Mouse (Mus musculus) regulatory T cell (primary cell): Measurements from ENCODE around the gene Zbtb24.
"Not testable (repeated sequence)": the region's sequence is repeated elsewhere in the genome, so short reads cannot be mapped to it uniquely, and the experiment has no call there.

Experiments
- in situ Hi-C: fragments of 300-600 bp; cut with MboI, MseI; formaldehyde crosslinking; loops from one replicate; pipeline ENCODE4 v1.15.1; 2025; ENCODE audit warnings: high pct_unique_total_duplicates

Zbtb24 gene

GRCm38 (mm10) chr10:41450137-41450670 is at the start of gene Zbtb24:
Gene Zbtb24, plus strand, starts transcription at chr10:41450383.
- in situ Hi-C loops: loop anchor here (5.0 kb wide), 1 partner anchor 37 kb away; no protein-coding TSS in a partner anchor

GRCm38 (mm10) chr10:41401097-41401496 is 49.1 kb upstream of the Zbtb24 start:
- in situ Hi-C loops: loop anchor here (5.0 kb wide), 1 partner anchor 1004 kb away; no protein-coding TSS in a partner anchor

GRCm38 (mm10) chr10:41403364-41403763 is 46.8 kb upstream of the Zbtb24 start:
- in situ Hi-C loops: loop anchor here (5.0 kb wide), 1 partner anchor 1006 kb away; no protein-coding TSS in a partner anchor

- in situ Hi-C loops: loop anchor here (5.0 kb wide), 1 partner anchor 1007 kb away; no protein-coding TSS in a partner anchor
Measured at GRCm38 (mm10) chr10:41403893-41404612, 46.1 kb upstream of the Zbtb24 start.

DNA sequence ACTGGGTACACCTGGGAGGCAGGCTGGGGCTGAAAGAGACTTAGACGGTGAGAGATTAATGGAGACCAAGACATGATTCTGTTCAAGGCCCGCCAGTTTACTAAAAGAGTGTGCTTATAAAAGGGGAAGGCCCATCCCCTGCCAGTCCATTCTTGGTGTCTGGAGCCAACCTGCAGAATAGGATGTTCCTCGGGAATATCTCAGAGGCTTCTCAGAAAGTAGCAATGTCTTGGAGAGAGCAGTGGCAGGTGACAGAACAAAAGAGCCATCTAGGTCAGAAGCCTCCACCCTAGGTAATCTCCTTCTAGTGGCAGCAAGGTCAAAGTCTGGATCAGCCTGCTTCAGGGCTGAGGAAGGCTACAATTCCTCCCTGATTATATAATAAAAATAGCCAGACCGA is 40.0 kb upstream of the Zbtb24 start:
- in situ Hi-C loops: not testable (repeated sequence)

DNA sequence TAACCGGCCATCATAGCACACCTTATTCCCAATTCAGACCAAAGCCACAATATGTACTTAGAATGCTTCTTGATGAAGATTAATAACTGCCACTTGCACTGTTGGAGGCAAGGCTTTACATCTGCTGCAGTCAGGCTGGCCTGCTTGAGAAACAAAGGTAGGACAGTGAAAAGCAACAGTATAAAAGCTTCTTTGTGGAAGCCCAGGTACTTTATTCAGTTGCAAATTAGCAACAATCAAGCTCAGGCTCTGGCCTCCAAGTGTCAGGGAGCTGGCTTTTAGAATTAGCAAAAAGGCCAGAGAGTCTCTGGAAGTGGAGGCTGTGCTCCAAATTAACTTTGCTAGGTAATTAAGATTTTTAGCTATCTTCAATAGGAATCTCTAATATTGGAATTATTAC is 39.4 kb upstream of the Zbtb24 start:
- in situ Hi-C loops: not testable (repeated sequence)

DNA sequence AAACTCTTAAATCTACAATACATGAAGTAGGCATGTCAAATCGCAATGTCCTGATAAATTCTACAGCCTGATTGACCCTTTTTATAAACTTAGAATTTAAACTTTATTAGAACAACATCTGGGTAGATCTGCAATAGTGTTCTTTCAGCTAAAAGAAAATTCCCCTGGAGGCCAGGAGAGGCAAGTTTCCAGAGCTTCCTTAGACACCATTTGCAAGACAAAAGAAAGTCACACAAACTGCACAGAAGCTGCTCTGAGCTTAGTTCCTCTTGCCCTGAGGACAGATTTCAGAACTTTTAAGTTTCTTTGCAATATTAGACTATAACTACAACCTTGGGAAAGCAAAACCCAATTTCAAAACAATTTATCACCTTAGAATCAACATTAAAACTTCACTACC is 36.7 kb upstream of the Zbtb24 start:
- in situ Hi-C loops: not testable (repeated sequence)

- in situ Hi-C loops: not testable (repeated sequence)
Measured at GRCm38 (mm10) chr10:41415368-41415767, 34.8 kb upstream of the Zbtb24 start.

DNA sequence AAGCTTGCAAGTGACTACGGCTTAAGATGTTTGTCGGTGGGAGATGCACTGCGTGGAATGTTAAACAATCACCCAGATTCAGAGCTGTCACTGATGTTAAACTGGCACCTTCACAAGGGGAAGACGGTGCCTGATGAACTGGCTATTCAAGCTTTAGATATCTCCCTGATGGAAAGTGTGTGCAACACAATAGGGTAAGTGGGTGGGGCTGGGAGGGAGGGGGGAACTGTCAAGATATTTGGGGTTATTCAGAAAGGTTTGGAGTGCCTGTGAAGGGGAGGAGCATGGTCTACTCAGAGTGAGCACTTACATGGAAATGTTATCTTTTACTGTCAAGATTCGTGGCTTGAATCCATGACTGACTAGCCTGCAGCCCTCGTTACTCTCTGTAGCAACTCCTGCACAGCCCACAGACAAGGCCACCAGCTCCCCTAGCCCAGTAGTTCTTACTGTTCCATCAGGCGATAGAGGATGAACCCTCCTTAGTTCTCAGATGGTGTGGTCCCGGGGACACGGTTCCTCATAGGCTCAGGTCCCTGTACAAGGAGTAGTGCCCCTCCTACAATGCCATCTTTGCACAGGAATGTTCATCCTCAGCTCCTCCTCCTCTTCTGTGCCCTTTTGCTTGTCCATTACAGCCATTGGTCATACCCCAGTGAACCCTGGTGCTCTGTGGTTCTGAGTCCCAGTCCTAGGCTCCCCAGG is 29.5 kb upstream of the Zbtb24 start:
- in situ Hi-C loops: no loop called here

DNA sequence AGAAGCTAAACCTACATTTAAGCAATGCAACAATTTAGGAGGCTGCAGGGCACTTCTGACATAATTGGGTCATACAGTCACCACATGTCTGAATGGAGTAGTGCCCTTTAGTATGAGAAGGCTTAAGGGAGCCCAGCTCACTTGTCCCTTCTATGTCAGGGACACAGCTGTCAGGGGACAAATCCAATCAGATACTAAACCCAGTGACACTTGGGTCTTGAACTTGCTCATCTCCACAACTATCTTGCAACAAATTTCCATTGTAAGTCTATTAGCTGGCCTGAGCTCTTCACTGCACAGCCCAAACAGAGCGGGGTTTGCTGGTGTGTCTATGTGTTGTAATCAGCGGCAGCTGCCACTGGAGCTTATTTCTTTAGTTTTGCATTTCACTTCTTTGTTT is 26.5 kb upstream of the Zbtb24 start:
- in situ Hi-C loops: no loop called here

- in situ Hi-C loops: no loop called here
Measured at GRCm38 (mm10) chr10:41426368-41426767, 23.8 kb upstream of the Zbtb24 start.

DNA sequence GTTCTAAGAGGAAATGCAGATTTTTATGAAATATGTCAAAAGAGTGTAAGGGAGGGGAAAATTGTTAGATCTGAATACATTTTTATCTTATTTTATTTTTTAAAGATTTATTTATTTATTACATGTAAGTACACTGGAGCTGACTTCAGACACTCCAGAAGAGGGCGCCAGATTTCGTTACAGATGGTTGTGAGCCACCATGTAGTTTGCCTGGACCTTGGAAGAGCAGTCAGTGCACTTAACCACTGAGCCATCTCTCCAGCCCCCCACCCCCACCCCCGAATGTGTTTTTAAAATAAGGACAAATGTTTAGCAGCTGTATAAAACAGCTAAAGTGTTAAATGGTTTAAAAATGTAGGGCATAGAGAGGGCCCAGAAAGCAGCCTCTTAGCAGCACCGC is 15.6 kb upstream of the Zbtb24 start:
- in situ Hi-C loops: loop anchor here (5.0 kb wide), 1 partner anchor 73 kb away; no protein-coding TSS in a partner anchor

- in situ Hi-C loops: no loop called here
Measured at GRCm38 (mm10) chr10:41435141-41435540, 15.0 kb upstream of the Zbtb24 start.

DNA sequence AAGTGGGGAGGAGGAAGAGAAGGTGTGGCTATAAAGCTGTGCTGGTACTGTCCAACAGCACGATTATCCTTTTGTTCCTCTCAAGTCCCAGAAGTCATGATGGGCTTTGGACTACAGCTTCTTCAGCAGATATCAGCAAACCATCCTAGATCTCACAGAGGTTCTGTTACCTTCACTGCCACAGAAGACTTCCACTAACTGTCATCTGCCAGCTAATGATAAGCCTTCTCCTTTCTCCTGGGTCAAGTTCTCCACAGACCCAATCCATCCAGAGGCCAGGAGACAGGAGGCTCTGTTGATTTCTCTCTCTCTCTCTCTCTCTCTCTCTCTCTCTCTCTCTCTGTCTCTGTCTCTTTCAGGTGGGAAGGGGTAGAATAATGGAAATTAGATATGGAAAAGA is 2.0 kb upstream of the Zbtb24 start:
- in situ Hi-C loops: no loop called here

DNA sequence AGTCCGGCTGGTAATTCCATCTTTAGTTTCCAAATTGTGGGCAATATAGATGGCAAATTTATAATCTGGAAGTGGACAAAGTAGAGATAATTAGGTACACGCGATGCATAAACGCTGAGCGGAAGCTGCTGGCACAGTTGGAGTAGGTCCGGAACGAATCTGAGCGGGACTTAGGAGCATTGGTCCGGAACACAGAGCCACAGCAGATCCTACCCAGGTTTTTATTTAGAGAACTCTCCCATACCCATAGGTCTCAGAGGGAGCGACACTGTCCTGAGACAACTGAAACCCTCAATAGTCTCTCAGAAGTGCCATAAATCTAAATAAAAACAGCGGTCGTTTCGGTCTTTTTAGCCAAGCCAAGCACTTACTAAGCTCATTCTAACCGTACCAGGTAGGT is 499 bp upstream of the Zbtb24 start:
- in situ Hi-C loops: loop anchor here (5.0 kb wide), 1 partner anchor 38 kb away; no protein-coding TSS in a partner anchor

GRCm38 (mm10) chr10:41450780-41451522 is 768 bp downstream of the Zbtb24 start:
- in situ Hi-C loops: loop anchor here (5.0 kb wide), 1 partner anchor 36 kb away; no protein-coding TSS in a partner anchor

DNA sequence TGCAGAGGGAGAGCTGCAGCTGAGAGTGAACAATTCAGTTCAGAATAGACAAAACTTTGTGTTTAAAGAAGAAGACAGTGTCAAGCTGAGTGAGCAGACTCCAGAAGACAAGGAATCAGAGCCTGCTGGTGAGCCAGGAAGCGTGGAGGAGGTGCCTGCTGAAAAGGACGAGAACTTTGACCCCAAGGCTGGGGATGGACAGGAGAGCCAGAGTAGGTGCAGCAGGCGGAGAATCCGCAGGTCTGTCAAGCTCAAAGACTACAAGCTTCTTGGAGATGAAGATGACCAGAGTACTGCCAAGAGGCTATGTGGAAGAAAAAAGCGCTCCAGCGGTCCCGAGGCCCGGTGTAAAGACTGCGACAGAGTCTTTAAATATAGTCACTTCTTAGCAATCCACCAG is 1.5 kb downstream of the Zbtb24 start:
- in situ Hi-C loops: loop anchor here (5.0 kb wide), 1 partner anchor 36 kb away; no protein-coding TSS in a partner anchor

- in situ Hi-C loops: loop anchor here (5.0 kb wide), 1 partner anchor 35 kb away; no protein-coding TSS in a partner anchor
Measured at GRCm38 (mm10) chr10:41452791-41453190, 2.6 kb downstream of the Zbtb24 start.

- in situ Hi-C loops: no loop called here
Measured at GRCm38 (mm10) chr10:41459990-41460389, 9.8 kb downstream of the Zbtb24 start.

DNA sequence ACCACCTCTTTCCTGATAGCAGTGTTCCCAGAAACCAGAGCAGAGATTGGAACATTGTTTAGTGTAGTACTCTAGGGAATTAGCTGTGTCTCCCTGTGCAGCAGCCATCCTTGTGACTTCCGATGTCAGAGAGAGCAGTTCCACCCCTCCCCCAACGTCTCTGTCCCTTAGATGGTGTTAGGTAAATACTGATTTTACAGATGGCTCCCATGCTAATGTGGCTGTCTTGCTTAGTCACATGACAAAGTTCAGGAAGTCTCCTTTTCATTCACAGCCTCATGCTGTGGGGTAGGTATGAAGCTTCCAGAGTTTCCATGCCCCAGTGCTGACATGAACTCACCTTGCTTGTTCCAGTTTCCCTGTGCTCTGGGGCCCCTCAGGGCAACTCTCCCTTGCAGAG is 10.3 kb downstream of the Zbtb24 start:
- in situ Hi-C loops: no loop called here

- in situ Hi-C loops: no loop called here
Measured at GRCm38 (mm10) chr10:41461057-41461722, 11.0 kb downstream of the Zbtb24 start.
